Mouse (Mus musculus) retina, postnatal 1 day (tissue): ENCODE results near the gene Itgb3.

ENCODE experiments used
- DNase-seq: peaks from one replicate; pipeline ENCODE4 v3.0.0-alpha.2; 2012

Gene Itgb3

DNA sequence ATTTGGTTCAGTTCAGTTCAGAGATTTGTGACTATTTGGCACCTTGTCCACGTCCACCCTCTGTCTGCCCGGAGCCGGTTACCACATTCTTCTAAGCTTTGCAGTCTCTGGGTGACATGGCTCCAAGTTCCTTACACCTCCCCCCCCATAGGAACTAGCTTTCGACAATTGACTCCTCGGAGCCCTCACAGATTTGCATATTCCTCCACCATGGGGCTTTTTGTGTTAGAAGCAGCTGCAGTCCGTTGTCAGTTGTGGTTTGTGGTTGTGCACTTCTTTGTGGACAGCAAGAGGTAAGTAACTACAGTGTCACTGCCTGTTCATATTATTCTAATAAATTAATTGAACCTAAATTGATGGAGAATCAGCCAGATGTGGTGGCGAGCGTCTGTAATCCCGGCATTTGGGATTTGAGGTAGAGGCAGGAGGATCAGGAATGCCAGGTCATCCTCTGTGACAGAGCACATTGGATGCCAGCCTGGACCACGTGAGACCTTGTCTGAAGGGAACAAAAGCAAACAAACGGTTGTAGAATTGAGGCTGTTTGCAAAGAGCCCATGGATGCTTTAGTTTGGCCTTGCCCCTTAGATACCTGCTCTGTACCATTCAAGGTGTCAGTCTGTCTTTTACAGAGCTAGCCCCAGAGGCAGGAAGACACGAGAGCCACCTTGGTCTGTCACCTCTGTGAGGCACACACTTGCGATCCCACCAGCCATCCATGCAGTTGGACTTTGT, 25.0 kb upstream of the Itgb3 start:
- no peak for DNase-seq

DNA sequence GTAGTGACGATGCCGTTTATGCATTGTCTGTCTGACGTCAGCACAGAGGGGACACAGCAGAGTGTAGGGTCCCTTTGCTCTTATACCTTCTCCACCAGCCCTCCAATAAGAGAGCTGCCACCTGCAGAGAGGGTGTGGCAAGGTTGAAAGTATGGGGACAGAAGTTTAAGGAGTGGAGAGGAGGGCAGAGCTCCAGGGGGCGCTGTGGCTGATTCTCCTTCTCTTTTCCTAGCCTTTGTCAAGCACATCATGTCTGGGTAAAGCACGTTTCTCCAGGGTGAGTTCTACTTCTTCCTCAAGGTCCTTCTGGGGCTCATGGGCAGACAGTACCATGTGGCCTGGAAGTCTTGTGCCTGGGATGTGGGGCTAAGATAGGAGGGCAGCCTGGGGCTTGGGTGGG, 22.3 kb upstream of the Itgb3 start:
- DNase-seq: no peak

DNA sequence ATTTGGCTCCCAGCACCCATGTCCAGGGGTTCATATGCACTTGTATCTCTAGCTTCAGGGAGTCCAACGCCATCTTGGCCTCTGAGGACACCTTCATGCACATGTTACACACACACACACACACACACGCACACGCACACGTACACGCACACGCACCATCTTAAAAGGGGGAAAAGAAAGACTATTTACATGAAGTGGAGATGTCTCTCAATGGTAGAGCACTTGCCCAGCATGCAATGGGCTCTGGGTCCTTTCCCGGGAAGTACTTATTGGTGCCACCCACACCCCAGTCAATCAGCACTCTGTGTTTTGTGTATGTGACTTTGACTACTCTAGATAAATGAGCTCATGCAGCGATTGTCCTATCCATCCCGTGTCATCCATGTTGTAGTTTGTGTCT, 19.9 kb upstream of the Itgb3 start:
- DNase-seq: no peak

- DNase-seq: no peak
These were observed 19.3 kb upstream of the Itgb3 start for GRCm38 (mm10) chr11:104588513-104588912.

DNA sequence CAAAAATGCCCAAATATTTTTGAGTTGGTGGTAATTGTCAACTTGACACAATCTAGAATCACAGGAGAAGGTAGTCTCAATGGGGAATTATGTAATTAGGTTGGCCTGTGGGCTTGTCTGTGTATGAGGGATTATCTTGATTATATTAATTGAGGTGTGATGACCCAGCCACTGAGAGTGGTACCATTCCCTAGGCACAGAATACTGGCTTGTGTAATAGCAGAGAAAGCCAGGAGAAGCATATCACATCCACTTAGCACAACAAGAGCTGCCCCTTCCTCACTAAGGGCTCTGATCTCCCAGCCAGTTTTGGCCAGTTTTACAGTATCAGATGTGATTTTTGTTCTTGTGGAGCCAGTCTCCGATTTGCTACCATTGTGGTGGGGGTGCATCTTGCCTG, 18.2 kb upstream of the Itgb3 start:
- no peak for DNase-seq

GRCm38 (mm10) chr11:104590148-104590547, 17.7 kb upstream of the Itgb3 start:
- peak; percentile 88 for DNase-seq

- no peak for DNase-seq
These were observed 15.5 kb upstream of the Itgb3 start for GRCm38 (mm10) chr11:104592066-104592835.

DNA sequence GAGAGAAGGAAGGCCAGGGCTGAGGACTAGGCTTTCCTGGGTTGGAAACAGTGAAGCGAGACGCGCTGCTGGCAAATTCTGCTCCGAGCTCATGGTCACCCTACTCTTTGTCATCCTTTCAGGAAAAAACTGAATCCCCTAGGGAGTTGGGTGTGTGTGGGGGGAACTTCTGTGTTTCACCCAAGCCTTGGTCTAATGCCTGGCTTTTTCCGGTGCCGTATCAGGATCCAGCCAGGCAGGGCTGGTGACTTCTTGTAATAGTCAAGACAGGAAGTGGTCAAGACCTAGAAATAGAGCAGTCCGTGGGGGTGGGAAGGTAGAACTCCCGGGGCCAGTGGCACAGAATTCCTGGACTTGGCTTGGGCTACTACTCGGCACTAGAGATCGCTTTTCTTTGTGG, 11.4 kb upstream of the Itgb3 start:
- DNase-seq: no peak

- no peak for DNase-seq
These were observed 8.4 kb upstream of the Itgb3 start for GRCm38 (mm10) chr11:104599265-104599945.

- DNase-seq: no peak
These were observed 7.1 kb upstream of the Itgb3 start for GRCm38 (mm10) chr11:104600675-104601074.

DNA sequence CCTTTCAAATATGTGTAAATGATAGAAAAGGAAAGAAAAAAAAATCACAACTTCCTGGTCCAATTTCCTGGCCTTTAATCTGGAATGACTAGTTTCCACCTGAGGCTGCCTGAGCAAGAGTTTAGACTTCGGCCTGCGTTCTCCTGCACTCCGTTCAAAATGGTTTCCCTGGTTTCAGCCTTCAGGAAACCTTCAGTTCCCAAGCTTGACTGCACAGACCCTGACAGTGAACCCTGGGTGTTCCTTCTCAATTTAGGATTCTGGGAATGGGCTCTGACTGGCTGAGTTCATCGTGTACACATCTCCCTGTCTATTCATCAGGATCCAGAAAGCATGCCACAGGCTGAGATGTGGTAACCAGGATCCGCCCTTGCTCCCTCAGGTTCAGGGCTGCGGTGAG, 3.6 kb upstream of the Itgb3 start:
- no peak for DNase-seq

DNA sequence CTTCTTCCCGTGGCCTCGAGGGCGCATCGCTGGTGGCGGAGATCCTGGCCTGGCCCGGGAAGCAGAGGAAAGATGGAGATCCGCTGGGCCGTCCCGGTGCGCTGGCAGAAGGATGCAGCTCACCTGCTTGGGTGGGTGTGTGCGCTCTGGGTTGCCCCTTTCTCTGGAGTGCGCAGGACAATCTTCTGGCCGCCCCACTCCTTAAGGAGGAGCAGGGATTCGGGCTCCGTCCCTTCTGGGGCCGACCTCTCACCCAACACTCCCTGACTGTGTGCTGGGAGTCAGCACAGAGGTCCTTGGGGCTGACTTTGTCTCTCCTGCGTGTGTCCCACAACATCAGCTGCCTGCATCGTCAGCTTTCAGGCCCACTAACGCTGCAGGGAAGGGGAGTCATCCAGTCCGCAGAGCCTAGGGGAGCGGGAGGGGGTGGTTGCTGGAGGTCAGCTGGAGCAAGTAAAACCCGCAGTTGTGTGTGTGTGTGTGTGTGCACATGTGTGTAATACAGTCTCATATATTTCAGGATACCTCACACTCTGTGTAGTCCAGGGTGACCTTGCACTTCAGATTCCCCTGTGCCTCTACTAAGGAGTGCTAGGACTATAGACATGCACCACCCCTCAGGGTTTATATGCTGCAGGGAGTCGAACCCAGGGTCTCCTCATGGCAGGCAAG, 585 bp downstream of the Itgb3 start:
- DNase-seq: no peak

DNA sequence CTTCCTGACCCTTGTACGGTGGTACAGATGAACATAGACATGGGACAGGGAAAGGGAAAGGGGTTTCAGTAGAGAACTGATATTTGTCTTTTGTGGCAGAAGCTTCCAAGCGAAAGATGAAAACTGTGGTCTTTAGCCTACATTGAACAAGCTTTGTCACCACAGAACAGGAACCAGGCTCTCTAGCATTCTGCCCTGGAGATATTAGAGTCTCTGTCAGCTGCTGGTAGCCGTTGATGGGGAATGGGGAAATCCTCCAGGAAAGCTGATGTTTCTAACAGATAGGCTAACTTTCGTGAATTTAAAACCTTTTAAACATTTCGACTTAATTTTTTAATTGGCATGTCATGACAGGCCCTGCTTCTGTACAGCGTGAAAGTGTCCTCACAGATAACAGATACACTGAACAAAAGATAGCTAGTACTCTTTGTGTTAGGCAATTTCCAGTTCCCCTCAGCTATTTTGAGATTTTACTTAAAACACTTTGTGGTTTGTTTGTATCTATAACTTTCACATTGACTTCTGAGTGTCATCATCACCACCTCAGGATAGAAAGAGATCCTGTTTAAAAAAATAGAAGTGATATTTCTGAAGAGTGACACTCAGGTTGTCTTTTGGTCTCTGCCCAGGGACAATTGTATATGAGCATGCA, 1.4 kb downstream of the Itgb3 start:
- no peak for DNase-seq

DNA sequence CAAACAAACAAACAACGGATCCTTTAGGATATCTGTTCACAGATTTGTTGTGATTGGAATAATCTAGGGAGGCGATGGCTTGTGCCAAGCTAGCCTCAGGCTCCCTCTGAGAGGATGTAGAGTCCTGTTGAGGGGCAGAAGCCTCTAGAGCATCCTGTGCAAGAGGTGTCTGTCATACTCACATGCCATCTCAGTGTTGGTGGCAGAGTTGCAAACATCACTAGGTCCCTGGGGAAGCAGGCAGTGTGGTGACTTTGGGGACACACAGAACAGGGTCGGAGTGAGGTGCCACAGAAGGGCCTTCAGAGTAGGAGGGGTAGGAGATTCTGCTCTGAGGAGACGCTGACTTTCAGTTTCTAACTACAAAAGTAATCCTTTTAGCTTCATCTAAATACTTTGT, 1.9 kb downstream of the Itgb3 start:
- no peak for DNase-seq

DNA sequence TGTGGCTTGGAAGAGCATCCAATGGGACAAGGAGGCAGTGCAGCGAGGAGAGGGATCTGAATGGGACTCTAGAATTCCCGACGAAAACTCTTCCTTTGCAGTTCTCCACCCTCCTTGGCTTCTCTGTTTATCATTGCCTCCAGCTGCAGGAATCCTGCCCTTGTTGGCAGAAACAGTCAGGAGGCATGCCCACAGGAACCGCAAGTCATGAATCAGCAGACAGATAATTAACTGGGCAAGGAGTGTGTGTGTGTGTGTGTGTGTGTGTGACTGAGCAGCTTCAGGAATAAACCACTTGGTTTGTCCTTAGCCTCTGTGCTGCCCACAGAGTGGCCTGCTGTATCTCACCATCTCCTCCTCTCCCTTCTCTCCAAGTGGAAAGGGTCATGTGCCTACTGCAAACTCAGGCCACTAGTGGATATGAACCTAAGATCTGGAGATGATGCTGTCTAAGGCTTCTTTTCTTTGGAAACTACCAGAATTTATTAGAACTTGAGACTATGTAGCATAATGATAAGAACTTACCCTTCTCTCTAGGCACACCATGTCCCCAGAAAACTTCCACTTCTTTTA, 3.9 kb downstream of the Itgb3 start:
- no peak for DNase-seq

DNA sequence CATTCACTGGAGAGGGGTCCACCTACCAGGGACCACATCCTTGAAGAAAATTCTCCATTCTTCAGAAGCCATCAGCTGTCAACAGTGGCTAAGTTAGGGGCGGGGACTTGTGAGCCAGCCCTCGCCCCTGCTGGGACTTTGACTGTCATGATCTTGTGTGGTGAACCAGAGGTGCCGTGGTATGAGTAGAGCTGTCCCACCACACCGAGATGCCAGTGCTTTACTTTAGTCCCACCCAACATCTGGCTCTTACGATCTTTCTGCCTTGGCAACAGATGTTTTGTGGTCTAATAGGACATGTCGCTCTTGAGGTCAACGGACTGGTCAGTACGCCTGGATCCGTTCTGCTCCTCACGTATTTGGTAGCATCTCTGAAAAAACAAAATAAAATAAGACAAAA, 5.8 kb downstream of the Itgb3 start:
- DNase-seq: no peak

DNA sequence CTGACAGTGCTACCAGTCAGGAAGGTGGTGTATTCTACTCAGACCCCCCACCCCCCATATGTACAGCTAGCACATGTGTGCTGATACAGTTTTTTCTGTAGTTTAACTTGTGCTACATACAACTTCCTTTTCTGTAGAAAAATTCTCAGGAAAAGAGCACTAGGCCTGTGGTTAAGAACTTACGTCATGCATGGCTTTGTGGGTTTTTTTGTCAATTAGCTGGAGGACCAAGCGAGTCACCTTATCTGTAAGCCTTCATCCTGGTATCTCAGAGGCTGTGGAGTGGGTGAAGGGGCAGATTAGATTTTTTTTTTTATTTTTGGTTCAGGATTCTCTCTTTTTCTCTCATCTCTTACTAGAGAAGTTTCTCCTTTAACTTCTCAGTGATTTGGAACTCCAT, 6.3 kb downstream of the Itgb3 start:
- no peak for DNase-seq

- no peak for DNase-seq
These were observed 8.4 kb downstream of the Itgb3 start for GRCm38 (mm10) chr11:104616182-104616581.

DNA sequence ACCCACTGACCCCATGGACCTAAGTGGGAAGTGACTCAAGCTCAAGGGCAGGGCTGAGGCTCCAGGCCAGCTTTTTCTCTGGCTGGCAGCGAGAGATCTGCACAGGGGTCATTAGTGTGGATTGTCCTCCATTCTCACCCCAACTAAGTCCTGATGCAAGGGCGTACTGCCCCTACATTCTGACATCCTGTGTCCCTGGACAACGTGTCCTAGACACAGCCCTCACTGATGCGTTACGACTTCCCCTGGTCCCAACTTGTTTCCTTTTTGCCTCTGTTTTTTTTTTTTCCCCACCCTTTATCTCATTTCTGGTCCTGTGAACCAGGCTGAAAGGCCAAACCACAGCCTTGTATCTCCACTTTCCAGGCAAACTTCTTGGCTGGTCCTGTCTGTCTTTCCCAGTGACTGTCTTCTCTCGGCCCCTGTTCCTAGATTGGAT, 10.9 kb downstream of the Itgb3 start:
- DNase-seq: no peak

- no peak for DNase-seq
These were observed 11.6 kb downstream of the Itgb3 start for GRCm38 (mm10) chr11:104619084-104620022.
